Mouse (Mus musculus) adrenal gland, postnatal 4 days (tissue): ENCODE data around the gene Yars2. TPM values are rescaled to one million over a fixed set of nuclear protein-coding genes. Genes with fewer than 3 reads are reported as not detected.
"Not testable (repeated sequence)": the region's sequence is repeated elsewhere in the genome, so short reads cannot be mapped to it uniquely, and the experiment has no call there.

Source experiments
- DNase-seq, 2 experiments: peaks; one replicate each; pipeline ENCODE4 v3.0.0; 2021 to 2022; ENCODE audit warnings: low spot score in 2 of 2, mixed read lengths in 2 of 2
- long read RNA-seq, 2 experiments: library from polyadenylated mRNA; stranded (forward); transcript quantifications; one replicate each; pipeline ENCODE4 v2.0.0; 2021
- total RNA-seq, 2 experiments: library from RNA; stranded (reverse); gene quantifications; 2 replicates each; pipeline ENCODE4 v1.2.3; 2021

Gene Yars2
- 10 to 100 TPM; 27.0 to 29.7 TPM for total RNA-seq
- long read RNA-seq, experiment 1, transcript Yars2-203 (5 exons, 1,528 nt), result minor isoform, 13 of 46 reads
- long read RNA-seq, experiment 1, transcript Yars2-201 (5 exons, 1,574 nt), result major isoform, 27 of 46 reads
- long read RNA-seq, experiment 1, partial matches to known transcripts, result 1 of 46 reads
- long read RNA-seq, experiment 1, other reads (novel, unspliced or antisense), result 5 of 46 reads
- long read RNA-seq, experiment 2, transcript Yars2-203 (5 exons, 1,528 nt), result minor isoform, 9 of 77 reads
- long read RNA-seq, experiment 2, transcript Yars2-201 (5 exons, 1,574 nt), result major isoform, 60 of 77 reads
- long read RNA-seq, experiment 2, partial matches to known transcripts, result 2 of 77 reads
- long read RNA-seq, experiment 2, other reads (novel, unspliced or antisense), result 5 of 77 reads

GRCm38 (mm10) chr16:16302369-16303137 is at the start of gene Yars2:
Gene Yars2, plus strand, starts transcription at chr16:16302965.
- peak; percentile 69 to 83 for DNase-seq

- no peak for DNase-seq
These were observed 49.3 kb upstream of the Yars2 start for GRCm38 (mm10) chr16:16253326-16254074.

GRCm38 (mm10) chr16:16255217-16255616 is 47.5 kb upstream of the Yars2 start:
- no peak for DNase-seq

- no peak for DNase-seq
These were observed 46.9 kb upstream of the Yars2 start for GRCm38 (mm10) chr16:16255874-16256273.

GRCm38 (mm10) chr16:16256672-16257071 is 46.1 kb upstream of the Yars2 start:
- DNase-seq, result no peak

- DNase-seq, result no peak
These were observed 41.9 kb upstream of the Yars2 start for GRCm38 (mm10) chr16:16260882-16261281.

- no peak for DNase-seq
These were observed 41.3 kb upstream of the Yars2 start for GRCm38 (mm10) chr16:16261481-16261880.

- DNase-seq, result no peak
These were observed 40.3 kb upstream of the Yars2 start for GRCm38 (mm10) chr16:16262436-16262835.

GRCm38 (mm10) chr16:16272978-16273377 is 29.8 kb upstream of the Yars2 start:
- no peak for DNase-seq

GRCm38 (mm10) chr16:16273752-16274151 is 29.0 kb upstream of the Yars2 start:
- DNase-seq, result no peak

- DNase-seq, result peak; percentile 8
These were observed 518 bp downstream of the Yars2 start for GRCm38 (mm10) chr16:16303138-16303827.

GRCm38 (mm10) chr16:16303888-16304287 is 1.1 kb downstream of the Yars2 start:
- no peak for DNase-seq

- no peak for DNase-seq
These were observed 8.6 kb downstream of the Yars2 start for GRCm38 (mm10) chr16:16311319-16311718.

- DNase-seq, result no peak
These were observed 23.1 kb downstream of the Yars2 start for GRCm38 (mm10) chr16:16325775-16326336.

GRCm38 (mm10) chr16:16346420-16346819 is 43.7 kb downstream of the Yars2 start:
- DNase-seq, result no peak

GRCm38 (mm10) chr16:16357908-16358307 is 55.1 kb downstream of the Yars2 start:
- no peak for DNase-seq

GRCm38 (mm10) chr16:16358481-16359100 is 55.8 kb downstream of the Yars2 start, which contains the start of gene Dnm1l:
Gene Dnm1l, minus strand, starts transcription at chr16:16358959.
- DNase-seq, result peak; percentile 77 to 82

GRCm38 (mm10) chr16:16359101-16359482 is 56.3 kb downstream of the Yars2 start:
- not testable (repeated sequence) for DNase-seq
